Mouse (Mus musculus): Measurements from ENCODE around the gene Slc16a7.

Gene Slc16a7

DNA sequence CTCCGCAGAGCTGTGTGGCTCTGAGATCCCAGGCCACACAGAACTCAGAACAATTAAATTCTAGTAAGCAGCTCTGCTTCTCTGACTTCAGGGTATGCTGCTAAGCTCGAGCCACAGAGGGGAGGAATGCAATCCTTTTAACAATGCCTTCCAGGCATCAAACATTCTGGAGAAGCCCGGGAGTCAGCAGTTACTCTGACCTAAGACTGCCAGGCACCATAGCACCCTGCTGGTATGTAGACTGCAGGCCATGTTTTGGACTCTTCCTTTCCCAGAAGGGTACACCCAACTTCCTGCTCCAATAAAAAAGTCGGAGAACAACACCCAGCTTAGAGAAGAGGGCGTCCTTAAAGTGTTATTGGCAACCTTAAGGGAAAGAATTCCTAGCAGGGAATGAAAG lies 205.1 kb downstream of the Slc16a7 start:
- DNase-seq (ENCODE audit: low spot score in 2 of 2): no peak

DNA sequence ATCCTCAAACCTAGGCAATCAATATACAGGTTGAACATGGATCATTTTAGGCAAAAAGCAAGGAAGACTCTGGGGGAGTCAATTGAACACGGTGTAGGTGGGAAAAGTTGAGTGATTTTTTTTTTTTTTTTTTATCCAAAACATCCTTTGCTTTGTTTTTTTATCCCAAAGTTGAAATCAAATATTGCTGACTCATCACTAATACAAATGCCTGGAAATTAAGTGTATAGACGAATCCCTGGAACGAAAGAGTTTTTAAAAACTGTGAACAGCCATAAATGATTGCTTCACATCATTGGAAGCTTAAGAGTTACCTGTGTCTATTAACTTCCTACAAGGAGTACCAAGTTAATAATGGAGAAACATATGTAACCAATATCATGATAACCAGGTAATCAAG lies 206.7 kb downstream of the Slc16a7 start:
- DNase-seq (ENCODE audit: low spot score in 2 of 2): no peak

DNA sequence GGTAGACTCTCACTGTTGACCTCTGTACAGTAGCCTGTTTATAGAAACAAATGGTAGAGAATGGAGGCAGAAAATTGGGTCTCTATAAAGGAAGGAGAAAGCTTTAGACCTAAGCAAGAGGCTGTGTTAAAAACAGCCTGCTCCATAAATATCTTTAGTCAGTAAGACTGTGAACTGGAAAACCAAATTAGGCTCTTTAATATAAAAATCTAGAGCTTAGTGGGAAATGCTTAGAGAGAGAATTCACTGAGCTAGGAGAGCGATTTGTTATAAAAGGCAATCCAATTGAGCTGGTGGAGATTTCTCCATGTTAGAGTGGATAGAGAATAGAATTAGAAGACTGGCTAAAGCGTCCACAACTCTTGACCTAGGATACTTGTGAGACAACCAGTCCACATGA lies 211.5 kb downstream of the Slc16a7 start:
- DNase-seq (ENCODE audit: low spot score in 2 of 2): no peak

- DNase-seq (ENCODE audit: low spot score in 2 of 2): no peak
Observed at GRCm38 (mm10) chr10:125175013-125175650, 214.1 kb downstream of the Slc16a7 start.

- DNase-seq (ENCODE audit: low spot score in 2 of 2): no peak
Observed at GRCm38 (mm10) chr10:125171625-125172024, 217.6 kb downstream of the Slc16a7 start.

GRCm38 (mm10) chr10:125171154-125171553 lies 218.1 kb downstream of the Slc16a7 start:
- DNase-seq (ENCODE audit: low spot score in 2 of 2): no peak
